Mouse (Mus musculus) urinary bladder, adult 2 months (tissue): ENCODE measurements around the gene Oxsm. TPM values are rescaled to one million over a fixed set of nuclear protein-coding genes. Genes with fewer than 3 reads are reported as not detected.

Experiments
- DNase-seq: peaks from one replicate; pipeline ENCODE4 v3.0.0; 2022; ENCODE audit warnings: low spot score
- polyA plus RNA-seq: library from polyadenylated mRNA; depleted of rRNA; stranded (reverse); fragments of >200 nt; gene quantifications from 2 replicates; pipeline ENCODE4 v1.2.3, GENCODE M21; 2012; rRNA removed

The Oxsm gene
- 7.4 and 8.0 TPM in 2 replicates for polyA plus RNA-seq

DNA sequence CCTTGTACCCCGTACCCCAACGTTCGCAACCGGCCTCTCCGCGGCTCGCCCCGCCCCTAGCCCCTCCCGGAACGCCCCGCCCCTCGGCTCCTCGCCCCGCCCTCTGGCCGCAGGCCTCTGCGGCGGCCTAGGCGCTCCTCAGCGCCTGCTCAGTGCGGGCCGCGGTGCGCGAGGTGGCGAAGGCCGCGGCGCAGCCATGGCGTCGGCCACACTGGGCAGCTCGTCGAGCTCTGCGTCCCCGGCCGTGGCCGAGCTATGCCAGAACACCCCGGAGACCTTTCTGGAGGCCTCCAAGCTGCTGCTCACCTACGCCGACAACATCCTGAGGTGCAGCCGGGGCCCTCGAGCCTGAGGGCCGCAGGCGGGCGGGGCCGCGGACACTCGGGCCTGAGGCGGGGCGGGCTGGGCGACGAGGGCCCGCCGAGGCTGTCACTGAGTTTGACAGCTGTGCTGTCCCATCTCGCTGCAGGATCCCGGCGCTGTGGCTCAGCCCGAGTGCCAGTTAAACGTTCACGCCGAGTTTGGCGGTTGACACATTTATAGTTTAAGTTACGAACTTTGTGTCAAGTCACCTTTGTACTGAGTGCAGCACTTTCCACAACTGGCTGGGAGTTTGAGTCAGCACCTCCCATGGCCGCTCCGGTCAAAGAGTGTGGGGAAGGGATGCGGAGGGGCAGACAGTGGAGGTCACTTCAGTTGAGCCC lies at the start of gene Oxsm, which contains the start of gene Ngly1:
Gene Oxsm, minus strand, starts transcription at position 638 of the 704 bp plus-strand sequence.
Gene Ngly1, plus strand, starts transcription at position 110 of the 704 bp plus-strand sequence.
- DNase-seq, result peak; percentile 89

DNA sequence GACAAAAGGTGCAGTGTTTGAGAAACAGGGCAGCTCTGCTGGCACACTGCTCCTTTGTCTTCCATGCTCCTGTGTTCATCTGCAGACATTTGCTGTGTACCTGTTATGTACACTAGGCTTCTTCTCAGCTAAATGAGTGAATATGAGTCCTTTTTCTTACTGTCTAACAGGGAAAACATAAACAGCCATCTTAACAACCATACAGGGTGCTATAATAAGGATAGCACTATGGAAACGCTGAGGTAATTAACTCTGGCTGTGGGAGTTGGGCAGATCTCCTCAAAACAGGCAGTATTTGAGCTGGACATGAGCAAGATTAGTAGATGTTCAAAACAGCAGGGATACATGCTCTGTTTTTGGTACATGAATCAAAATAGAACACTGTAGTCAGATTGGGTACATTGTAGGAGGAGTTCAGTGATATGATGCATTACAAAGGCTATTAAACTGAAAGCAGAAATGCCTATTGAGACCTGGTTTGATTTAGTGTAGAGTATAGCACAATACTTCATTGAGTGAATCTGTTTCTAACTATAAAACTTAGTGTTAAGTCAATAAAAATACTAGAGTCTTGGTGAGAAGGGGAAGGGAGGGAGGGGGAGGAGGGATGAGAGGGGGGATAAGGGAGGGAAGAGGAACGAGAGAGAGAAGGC lies 47.3 kb upstream of the Oxsm start:
- no peak for DNase-seq

DNA sequence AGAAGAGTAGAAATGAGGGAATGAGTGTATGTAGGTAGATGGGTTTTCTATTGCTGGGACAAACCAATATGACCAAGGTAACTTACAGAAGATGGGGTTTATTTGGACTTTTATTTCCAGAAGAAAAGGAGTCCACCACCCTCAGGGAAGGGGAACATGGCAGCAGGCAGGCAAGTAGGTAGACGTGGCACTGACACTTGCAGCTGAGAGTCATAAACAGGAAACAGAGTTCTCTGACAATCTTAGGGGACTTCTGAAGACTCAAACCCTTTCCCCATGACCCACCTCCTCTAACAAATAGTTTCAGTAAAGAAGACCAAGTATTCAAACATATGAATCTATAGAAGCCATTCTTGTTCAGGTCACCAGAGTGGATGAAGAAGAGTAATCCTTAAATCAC lies 44.3 kb upstream of the Oxsm start:
- no peak for DNase-seq

DNA sequence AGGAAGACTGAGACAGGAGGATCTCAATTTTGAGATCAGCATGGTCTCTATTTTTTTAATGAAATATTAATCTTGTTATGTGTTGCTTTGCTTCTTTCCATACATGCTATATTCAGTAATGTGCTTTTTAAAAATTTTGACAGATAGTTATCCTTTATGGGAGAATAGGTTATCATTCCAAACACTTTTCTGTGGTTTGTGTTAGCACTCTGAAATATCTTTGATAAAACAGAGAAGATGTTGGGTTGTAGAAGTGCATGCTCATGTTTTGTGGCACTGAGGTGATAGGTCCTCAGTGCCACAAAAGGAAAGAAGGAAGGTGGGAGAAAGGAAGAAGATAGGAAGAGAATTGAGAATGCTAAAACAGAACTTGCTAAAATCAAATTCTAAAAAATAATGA lies 43.4 kb upstream of the Oxsm start:
- no peak for DNase-seq

DNA sequence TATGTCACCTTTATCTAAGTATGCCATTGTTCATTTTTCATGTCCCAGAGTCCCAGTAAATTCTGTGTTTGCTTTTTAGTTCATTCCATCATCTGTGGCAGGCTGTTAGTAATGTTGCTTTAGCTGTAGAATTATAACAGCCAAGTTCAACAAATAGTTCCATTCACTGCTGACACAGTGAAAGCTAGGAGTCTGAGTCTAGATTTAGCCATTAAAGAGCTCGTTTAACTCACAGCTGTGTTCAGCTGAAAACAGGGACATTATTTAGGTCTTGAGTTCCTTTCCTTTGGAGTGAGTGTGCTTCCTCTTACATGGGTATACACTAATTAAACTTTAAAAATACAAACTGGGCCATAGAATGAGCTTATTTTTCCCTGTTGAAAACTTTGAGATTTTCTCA lies 42.8 kb upstream of the Oxsm start:
- no peak for DNase-seq

DNA sequence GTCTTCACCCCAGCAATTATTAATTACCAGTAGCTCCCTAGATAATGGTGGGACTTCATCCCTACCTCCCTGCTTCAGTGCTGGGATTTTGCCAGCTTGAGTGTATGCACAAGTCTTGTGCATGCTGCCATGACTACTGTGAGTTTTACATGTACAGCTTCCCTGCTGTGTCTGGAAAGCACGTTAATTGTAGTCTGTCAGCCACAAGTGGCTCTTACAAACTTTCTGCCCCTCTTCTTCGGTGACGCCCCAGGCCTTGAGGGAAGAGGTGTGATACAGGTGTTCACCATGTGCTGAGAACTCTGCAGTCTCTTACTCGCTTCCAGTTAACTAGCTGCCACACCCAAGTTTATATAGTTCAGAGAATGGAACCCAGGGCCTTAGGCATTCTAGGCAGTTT lies 34.4 kb upstream of the Oxsm start:
- no peak for DNase-seq

DNA sequence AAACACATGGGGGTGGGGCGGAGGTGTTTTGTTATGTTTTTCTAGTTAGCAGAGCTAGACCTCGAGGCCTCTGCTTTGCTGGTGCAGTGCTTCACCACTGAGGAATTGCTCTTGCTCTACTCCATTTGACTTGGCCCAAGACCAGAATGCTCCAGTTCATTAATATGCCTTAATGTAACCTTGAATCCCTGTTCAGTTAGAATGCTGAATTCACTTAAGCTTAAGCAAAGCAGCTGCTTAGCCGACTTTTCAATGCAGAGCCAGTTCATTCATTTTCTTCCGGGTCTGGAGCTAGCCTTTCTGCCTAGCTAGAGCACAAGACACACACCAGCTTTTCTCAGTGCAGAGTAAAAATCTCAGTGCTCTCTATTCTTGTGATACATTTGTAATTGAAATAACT lies 29.6 kb upstream of the Oxsm start:
- no peak for DNase-seq

DNA sequence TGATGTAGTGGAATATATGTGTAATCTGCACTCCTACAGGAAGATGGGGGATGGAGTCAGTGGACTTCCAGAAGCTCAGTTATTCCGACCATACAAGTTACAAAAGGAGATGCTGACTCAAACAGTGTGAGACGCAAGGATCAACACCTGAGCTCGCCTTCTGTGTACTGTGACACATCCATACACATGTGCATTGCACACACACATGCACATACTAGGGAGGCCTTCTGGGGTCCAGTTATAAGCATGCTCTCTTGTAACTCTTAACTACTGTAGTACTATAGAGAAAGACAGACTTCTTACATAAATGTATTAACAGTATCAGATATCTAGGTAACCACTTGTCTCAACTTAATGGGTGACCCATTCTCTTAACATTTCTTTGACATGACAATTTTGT lies 24.1 kb upstream of the Oxsm start:
- DNase-seq, result no peak

DNA sequence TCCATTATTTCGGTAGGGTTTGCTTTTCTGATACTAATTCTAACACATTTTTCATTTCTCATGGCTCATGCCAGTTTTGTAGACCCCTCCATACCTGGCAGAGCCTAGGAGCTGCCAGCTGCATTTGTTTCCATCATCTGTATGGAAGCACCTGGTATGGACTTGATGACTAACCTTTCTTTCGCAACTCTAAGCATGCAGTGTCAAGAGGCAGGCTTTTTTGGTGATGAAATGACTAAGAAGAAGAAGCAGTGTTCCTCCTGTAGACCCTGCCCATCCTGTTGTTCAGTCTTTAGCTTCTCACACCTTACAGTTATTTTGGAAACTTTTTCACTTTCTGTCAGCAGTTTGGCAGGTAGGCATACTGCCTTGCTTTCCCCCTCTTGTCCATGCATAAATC lies 20.2 kb upstream of the Oxsm start:
- no peak for DNase-seq

DNA sequence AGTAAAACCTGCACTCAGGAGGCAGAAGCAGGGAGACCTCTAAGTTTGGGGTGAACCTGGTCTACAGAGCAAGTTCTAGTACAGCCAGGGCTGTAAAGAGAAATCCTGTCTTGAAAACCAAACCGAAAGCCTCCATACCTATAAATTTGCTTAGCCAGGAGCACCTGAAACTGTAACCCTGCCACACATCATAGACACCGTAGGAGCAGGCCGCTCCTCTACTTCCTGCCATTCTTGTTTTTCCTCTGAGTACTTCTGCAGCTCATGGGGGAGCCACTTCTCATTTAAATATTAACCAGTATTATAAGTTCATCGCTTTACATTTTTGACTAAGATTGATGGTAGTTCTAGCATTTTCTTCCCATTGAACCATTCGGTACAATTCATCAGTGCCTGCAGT lies 17.4 kb upstream of the Oxsm start:
- no peak for DNase-seq

DNA sequence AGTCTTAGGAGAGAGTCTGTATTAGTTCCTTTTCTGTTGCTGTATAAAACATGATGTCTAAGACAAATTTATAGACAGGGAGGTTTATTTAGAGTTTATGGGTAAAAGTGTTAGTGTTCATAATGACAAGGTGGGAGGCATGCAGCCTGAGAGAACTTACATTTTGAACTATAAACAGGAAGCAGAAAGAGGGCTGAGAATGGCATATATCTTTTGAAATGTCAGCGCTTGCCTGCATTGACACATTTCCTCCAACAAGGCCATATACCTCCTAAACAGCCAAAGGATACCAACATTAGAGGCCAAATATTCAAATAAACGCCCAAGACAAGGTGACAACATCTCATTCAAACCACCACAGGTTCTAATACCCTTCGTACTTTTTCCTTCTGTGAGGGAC lies 12.3 kb upstream of the Oxsm start:
- DNase-seq, result no peak

DNA sequence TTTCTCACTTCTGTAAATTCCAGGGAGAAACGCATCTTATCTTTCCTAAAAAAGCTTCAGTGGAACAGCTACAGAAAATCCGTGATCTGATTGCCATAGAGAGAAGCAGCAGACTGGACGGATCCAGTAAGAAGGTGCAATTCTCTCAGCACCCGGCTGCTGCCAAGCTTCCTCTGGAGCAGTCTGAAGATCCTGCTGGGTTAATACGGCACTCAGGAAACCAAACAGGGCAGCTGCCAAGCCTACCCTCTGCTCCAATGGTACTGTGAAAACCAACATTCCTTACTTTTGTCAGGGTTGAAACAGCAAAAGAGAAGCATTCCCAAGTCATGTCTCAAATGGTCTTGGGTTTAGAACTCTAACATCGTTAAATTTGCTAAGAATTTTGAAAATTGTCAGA lies 10.9 kb upstream of the Oxsm start:
- no peak for DNase-seq

DNA sequence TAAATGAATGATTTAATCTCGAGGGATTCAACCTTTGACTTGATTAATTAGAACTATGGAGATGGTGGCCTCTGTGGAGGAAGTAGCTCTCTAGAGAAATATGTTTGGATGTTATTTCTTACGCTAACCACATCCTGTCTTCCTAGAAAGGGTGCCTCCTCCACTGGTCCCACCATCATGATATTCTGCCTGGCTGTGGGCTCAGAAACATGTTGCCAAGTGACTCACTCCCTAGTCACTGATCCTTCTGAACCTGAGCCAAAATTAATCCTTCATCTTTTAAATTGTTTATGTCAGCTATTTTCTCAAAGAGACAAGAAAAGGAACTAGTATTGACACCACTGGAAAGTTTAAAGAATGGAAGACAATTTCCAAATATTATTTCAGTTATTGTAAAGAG lies 6.6 kb upstream of the Oxsm start:
- no peak for DNase-seq

DNA sequence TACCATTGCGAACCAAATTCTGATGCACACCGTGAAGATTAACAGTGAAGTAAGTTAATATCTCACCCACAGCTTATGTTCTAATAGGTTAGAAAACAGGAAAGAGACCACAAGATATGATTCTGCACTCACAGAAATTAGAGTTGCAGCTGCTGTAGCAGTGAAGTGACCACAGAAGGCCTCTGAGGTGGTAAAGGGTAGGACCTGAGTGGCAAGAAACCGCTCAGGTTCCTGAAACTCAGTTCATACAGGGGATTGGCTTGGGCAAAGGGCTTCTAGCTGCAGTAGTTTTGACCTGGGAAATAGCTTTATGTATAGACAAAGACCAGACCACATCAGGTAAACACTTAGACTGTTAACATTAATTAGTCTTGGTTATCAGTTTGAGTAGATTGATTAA lies 6.1 kb upstream of the Oxsm start:
- DNase-seq, result no peak

DNA sequence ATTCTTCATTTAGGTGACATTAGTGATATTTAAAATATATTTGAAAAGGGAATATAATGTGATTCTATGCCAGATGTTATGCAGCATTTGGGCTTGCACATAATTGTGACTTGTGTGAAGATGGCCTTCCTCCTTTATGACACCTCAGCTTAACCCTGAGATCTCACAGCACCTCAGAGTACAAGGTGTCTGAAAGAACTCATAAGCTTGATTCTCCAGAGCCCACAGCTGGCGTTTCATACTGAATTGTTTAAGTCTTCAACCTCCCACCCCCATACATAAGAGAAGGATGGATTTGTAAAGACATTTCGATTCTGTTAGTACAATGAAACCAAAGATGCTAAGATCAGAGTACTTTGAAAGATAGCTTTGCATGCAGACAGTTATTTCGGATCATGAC lies 491 bp upstream of the Oxsm start:
- DNase-seq, result no peak

DNA sequence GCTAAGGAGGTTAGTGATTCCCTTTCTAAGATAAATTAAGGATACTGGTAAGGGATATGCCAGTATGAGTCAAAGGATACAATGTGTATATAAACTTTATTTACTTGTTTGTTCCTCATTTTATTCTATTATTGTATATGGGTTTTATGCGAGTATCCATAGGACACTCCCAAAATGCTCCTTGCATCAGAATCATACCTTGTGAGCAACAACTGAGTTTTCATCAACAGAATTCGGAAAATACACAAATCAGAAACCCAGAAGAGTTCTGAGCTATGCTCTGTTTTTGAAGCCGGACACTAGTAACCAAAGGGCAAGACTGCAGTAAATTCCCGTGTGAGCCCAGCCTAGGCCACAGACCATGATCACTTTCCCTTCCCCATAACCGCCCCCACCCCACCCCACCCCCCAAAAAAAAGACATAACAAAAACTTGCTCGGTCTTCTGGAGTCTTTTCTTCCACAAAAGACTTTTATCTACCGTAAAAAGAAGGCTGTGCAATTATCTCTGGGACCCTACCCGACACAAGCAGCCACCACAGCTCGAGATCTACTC lies 928 bp downstream of the Oxsm start:
- DNase-seq, result no peak

DNA sequence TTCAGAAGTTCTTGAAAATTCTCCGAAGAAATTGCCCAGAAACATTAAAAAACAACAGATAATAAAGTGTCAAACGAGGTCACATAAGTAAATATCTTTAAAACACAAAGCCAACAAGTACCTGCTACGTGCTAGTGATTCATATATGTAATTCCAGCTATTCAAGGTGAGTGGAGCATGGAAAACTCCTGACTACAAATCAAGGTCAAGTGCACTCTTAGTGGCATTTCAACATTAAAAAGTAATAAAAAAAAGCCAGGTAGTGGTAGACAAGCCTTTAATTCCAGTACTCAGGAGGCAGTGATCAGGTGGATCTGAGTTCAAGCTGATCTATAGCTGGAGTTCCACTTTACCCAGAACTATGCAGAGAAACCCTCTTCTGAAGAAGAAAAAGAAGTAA lies 1.5 kb downstream of the Oxsm start:
- DNase-seq, result no peak

DNA sequence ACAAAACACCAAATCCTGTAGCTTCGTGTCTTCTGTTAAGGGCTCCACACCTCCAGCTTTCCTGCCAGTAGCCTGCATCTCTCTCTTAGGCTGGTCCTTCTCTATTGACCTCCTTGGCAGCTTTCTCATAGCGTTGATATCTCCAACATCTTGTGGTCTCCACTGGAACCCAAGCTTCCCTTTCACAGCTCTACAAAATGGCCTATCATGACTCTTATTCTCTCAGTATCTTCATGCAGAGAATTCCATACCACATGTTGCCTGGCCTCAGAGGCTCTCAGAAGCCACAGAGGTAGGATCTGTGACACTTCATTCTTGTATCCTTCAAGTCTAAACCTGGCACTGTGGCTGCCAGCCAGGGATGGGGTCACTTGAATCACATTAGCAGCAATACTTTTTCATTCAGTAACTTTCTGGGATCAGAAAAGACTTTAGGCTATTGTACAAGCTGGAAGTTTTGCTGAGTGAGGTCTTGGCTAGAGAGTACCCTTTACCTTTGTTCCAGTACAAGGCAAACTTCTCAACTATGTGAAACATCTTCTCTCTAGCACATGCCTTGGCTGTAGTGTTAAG lies 3.2 kb downstream of the Oxsm start:
- no peak for DNase-seq

DNA sequence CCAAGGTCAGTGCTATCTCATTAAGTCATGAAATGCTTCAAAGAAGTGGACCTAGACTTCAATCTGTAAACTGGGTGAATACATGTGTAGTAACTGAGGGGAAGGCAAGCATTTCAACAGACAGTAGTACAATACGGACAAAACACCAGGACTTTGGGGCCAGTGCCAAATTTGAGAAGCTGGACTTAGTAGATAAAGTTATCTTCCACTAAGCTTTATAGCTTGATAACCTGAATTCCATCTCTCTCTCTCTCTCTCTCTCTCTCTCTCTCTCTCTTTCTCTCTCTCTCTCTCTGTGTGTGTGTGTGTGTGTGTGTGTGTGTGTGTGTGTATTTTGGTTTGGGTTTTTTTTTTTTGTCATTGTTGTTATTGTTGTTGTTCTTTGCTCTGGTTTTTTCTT lies 4.5 kb downstream of the Oxsm start:
- no peak for DNase-seq

DNA sequence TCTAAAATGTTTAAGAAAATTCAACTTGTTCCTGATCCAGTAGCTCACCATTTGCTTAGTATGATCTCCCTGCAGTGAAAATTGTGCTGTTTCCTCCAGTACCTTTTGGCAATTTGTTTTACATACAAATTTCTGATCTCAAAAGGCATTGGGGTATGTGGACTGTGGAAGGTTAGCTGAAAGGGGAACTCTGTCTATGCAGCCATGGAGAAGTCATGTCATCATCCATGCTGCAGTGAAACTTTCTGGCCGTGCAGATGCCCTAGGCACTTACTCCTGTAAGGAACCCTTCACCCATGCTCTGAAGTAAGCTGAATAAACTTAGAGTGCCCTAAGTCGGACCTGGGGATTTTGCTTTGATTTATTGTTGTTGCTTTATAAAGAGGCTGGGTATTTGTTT lies 5.2 kb downstream of the Oxsm start:
- no peak for DNase-seq

DNA sequence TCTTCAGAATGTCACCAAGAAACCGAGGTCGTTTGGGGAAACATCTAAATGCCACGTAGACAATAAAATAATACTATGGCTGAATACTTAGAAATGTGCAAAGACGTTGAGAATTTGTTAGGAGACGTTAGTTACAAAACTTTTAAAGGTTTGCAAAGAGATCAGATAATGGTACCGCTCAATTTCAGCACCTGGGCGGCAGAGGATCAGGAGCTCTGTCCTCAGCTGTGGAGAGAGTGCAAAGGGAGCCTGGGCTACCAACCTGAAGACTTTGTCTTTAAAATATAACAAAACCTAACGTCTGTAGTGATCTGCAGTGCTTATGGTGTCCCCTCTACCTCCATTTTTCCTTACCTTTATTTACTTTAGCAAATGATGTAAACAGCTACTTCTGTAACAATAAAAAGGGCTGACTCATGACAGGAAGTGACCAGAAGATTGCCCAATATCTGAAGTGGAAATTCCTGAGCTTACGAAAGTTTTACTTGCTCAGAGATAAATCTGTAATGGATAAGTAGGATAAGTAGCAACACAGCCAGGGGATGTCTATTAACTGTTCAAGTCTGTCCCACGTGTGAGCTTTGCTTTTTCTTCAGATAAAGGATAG lies 5.9 kb downstream of the Oxsm start:
- DNase-seq, result no peak

DNA sequence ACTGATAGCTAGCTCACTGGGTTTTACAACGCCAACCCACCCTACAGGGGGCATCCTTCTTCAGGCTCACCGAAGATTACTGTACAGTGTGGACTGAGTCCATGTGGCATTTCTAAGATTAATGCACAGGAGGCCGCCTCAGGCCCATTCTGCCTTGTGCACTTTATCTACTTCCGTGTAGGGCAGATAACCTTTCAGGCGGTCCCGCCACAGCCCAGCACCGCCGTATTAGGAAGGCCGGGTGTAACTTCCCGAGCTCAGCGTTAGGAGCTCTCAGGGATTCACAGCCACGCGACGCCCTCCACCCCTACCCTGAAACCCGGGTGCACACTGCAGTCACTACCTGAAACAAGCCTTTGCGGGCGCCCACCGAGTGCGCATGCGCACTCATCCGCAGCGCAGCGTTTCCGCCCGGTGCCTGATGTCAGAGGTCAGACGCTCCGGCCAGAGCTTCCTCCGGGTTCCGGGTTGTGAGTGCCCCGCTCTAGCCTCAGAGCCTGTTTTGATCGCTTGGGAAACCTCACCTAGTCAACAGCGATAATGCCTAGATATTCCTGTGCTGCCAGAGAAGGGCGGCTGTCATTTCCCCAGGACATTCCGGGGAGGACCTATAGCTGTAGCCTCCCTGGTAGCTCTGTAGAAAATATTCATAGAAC lies 6.5 kb downstream of the Oxsm start:
- peak; percentile 91 for DNase-seq
